Comparison of ENCODE assay signal across 16 mouse cellular contexts in the genomic region with DNA sequence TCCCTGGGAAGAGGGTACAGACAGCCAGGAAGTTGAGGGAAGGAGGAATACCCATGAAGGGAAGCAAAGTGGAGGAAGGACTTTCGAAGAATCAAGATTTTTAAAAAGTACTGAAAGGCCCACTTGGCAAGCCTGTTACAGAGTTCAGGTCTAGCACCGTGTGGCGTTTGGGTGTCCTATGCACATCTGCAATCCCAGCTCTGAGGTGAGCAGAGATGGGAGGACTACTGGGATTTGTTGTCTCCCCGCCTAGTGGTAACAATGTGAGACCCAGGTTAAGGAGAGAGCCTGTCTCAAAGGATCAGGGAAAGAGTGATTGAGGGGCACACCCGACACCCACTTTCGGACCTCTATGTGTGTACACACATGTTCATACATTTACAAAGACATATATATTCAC.
"Had no signal": no experiment of that assay in that cellular context is flagged by ENCODE, and none has a peak within 500 bp of the region (broad histone marks: within the 10 kb centered on the region; RNA-seq: fewer than 3 reads in every experiment).

No protein-coding gene starts in this region.

- H3K4me1 ChIP-seq: neural tube, embryonic 13.5 days; neural tube, embryonic 15.5 days; stomach, embryonic 15.5 days had no signal

- H3K4me3 ChIP-seq: neural tube, embryonic 13.5 days; neural tube, embryonic 15.5 days; stomach, embryonic 15.5 days had no signal

- H3K27me3 ChIP-seq: neural tube, embryonic 13.5 days; neural tube, embryonic 15.5 days; stomach, embryonic 15.5 days had no signal

- H3K9me3 ChIP-seq: neural tube, embryonic 13.5 days; neural tube, embryonic 15.5 days; stomach, embryonic 15.5 days had no signal

- H3K36me3 ChIP-seq: stomach, embryonic 15.5 days had no signal

- H3K27ac ChIP-seq: neural tube, embryonic 13.5 days; neural tube, embryonic 15.5 days; stomach, embryonic 15.5 days; stomach, postnatal 0 days had no signal

- DNase-seq: retina, postnatal 1 day; right cerebral cortex, adult 18-20 months; right cerebral cortex, postnatal 14 days; right cerebral cortex, postnatal 25 days; right cerebral cortex, postnatal 4 days; spleen, adult 18-20 months; thymus, adult 18-20 months; thymus, adult 2 months; thymus, postnatal 14 days; thymus, postnatal 25 days; thymus, postnatal 36 days; thymus, postnatal 4 days had no signal
